Mouse (Mus musculus) intestine, embryonic 16.5 days (tissue): ENCODE data around the gene Spns3. TPM values are rescaled to one million over a fixed set of nuclear protein-coding genes. Genes with fewer than 3 reads are reported as not detected.

ENCODE experiments used
- ATAC-seq: fragments of 200-750 bp; cut with Nextera tagmentation; 2 replicates; pipeline ENCODE4 v1.8.0; 2017; ENCODE audit warnings: moderate TSS enrichment, moderate library complexity
- H3K27ac ChIP-seq: fragments of 300-500 bp; sonication (generic); 2 replicates; pipeline ENCODE4 v1.5.1; 2014; ENCODE audit warnings: mild to moderate bottlenecking, low read length
- H3K27me3 ChIP-seq: fragments of 300-500 bp; sonication (generic); replicated peaks from 2 replicates; pipeline ENCODE4 v1.6.1; 2014; ENCODE audit warnings: low read length, control low read depth, mixed read lengths; ENCODE audit not compliant: control insufficient read depth, insufficient read depth
- H3K36me3 ChIP-seq: fragments of 300-500 bp; sonication (generic); 2 replicates; pipeline ENCODE4 v1.6.1; 2014; ENCODE audit warnings: low read length, control low read depth; ENCODE audit not compliant: control insufficient read depth, insufficient read depth
- H3K4me1 ChIP-seq: fragments of 300-500 bp; sonication (generic); 2 replicates; pipeline ENCODE4 v1.6.1; 2014; ENCODE audit warnings: low read length, control low read depth, mixed read lengths; ENCODE audit not compliant: control insufficient read depth, insufficient read depth
- H3K4me2 ChIP-seq: fragments of 300-500 bp; sonication (generic); 2 replicates; pipeline ENCODE4 v1.6.1; 2014; ENCODE audit warnings: low read depth, low read length, control low read depth
- H3K4me3 ChIP-seq: fragments of 300-500 bp; sonication (generic); 2 replicates; pipeline ENCODE4 v1.5.1; 2014; ENCODE audit warnings: mild to moderate bottlenecking, low read length
- H3K9ac ChIP-seq: fragments of 300-500 bp; sonication (generic); 2 replicates; pipeline ENCODE4 v1.6.1; 2014; ENCODE audit warnings: low read depth, low read length
- H3K9me3 ChIP-seq: fragments of 300-500 bp; sonication (generic); 2 replicates; pipeline ENCODE4 v1.6.1; 2016; ENCODE audit warnings: low read length, control low read depth; ENCODE audit not compliant: control insufficient read depth
- WGBS: fragments of 180-500 bp; shearing (Covaris S2); extraction: QIAGEN DNeasy Blood & Tissue Kit; methylation state at CpG from one replicate; pipeline ENCODE4 v1.1.7; 2014; 5-methylcytosine and 5-hydroxymethylcytosine counted together
- polyA plus RNA-seq: library from polyadenylated mRNA; unstranded; fragments of >200 nt; fragmentation: Nextera tagmentation; extraction: Ambion mirVana; gene quantifications from 2 replicates; pipeline ENCODE4 v1.2.1, GENCODE M21; 2015

Gene Spns3
- polyA plus RNA-seq, 1 experiment from 2014 or later: 3.2 TPM

DNA sequence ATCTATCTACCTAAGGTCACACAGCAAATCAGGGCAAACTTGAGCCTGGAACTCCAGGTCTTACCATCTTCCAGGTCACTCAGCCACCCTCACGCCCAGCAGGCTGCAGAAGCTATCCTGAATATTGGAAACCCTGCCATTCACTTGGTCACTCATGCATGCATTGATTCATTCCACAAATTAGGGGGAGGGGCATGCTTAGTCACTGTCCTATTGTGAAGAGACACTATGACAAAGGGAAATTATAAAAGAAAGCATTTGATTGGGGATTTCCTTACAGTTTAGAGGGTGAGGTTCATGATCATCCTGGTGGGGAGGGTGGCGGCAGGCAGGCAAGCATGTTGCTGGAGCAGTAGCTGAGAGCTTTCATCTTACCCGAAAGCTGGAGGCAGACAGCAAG is 85.5 kb downstream of the Spns3 start:
- H3K4me2 ChIP-seq: no peak overlapping the region
- H3K9ac ChIP-seq: no peak overlapping the region
- no peaks in the 10 kb centered on the region for H3K9me3 ChIP-seq
- 0 out of 2 replicates have a peak, but pooled peaks cover 2% of the 10 kb centered on the region for H3K36me3 ChIP-seq
- peaks cover 31% of the 10 kb centered on the region for H3K4me1 ChIP-seq
- 77% methylated on average over 3 of the region's 3 CpGs for WGBS
- H3K27me3 ChIP-seq: no peaks in the 10 kb centered on the region
- no peak for ATAC-seq
- H3K27ac ChIP-seq: no peak overlapping the region
- no peak overlapping the region for H3K4me3 ChIP-seq

DNA sequence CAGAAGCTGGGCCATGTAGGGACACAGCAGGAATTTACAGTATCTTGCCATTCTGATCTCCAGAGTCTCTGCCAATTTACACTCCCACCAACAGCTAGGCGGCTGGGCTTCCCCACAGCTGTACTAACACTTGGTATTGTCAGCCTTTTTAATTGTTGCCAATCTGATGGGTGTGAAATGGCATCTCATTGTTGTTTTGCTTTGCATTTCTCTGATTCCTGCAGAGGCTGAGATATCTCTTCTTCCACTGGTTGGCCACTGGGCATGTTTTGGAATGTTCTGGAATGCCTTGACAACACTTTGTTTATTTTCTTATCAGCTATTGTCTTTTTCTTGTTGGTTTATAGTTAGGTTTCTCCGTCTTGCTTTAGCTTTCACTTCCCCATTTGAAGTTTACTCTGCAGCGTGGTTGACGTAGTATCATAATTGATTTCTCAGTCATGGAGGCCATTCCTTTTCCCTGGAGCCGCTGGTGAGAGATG is 88.8 kb downstream of the Spns3 start:
- Histone ChIP-seq H3K9ac (no peak overlapping the region), H3K4me3 (no peak overlapping the region), H3K36me3 (0 out of 2 replicates have a peak, but pooled peaks cover 2% of the 10 kb centered on the region), H3K27ac (no peak overlapping the region), H3K27me3 (no peaks in the 10 kb centered on the region), H3K4me1 (peaks cover 22% of the 10 kb centered on the region), H3K4me2 (no peak overlapping the region), H3K9me3 (no peaks in the 10 kb centered on the region)
- ATAC-seq: no peak
- 43% methylated on average over 5 of the region's 5 CpGs for WGBS

DNA sequence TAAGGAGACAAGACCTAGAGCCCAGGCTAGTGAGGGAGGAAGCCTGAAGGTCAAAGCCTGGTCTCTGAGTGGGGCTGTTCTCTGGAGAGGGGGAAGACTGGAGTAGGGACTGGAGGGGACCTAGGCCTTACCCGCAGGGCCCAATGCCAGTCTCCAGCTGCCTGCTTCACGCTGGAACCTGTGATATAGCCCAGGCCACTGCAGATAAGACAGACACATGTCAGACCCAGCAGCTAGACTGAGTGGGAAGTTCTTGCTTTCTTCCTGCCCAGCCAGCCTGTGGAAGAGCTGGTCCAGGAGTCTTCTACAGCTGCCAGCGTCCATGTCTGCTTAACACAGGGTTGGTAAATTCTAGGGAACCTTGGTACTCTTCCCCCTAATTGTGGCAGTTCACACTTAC is 91.8 kb downstream of the Spns3 start:
- H3K9ac ChIP-seq: no peak overlapping the region
- H3K4me3 ChIP-seq: no peak overlapping the region
- no peaks in the 10 kb centered on the region for H3K27me3 ChIP-seq
- H3K9me3 ChIP-seq: no peaks in the 10 kb centered on the region
- ATAC-seq: peak; percentile 9; the same call in 1 of the 2 replicates
- 71% methylated on average over 3 of the region's 3 CpGs for WGBS
- peaks cover 11% of the 10 kb centered on the region; the same call in 1 of the 2 replicates for H3K4me1 ChIP-seq
- H3K4me2 ChIP-seq: no peak overlapping the region
- H3K27ac ChIP-seq: peak overlapping the region; percentile 26
- 0 out of 2 replicates have a peak, but pooled peaks cover 2% of the 10 kb centered on the region for H3K36me3 ChIP-seq

DNA sequence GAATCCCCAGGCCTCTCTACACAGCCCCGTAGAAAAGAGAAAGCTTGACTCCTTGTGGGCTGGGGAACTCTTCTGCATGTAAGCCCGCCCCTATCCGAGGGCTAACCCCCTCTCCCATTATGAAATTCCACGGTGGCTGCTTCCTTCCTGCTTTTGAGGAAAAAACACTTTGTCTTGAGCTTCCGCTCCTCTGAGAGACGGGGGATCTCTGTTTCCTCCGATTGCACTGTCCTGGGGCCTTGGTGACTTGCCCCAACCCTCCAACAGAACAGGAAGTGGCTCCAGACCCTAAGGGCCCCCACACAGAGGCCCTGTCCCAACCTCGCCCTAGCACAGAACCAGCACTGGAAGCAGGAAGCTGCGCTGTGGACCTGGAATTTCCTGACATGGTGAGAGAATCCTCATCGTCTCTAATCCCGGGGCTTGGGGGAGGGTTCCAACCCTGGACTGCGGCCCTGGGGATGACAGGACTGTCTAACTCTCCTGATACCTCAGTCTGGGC is 92.3 kb downstream of the Spns3 start:
- Histone ChIP-seq H3K9ac (no peak overlapping the region), H3K4me3 (no peak overlapping the region), H3K27ac (peak overlapping the region; percentile 26; the same call in 1 of the 2 replicates), H3K9me3 (no peaks in the 10 kb centered on the region), H3K27me3 (no peaks in the 10 kb centered on the region), H3K36me3 (0 out of 2 replicates have a peak, but pooled peaks cover 2% of the 10 kb centered on the region), H3K4me1 (peaks cover 11% of the 10 kb centered on the region; the same call in 1 of the 2 replicates), H3K4me2 (no peak overlapping the region)
- WGBS: 55% methylated on average over 12 of the region's 12 CpGs
- ATAC-seq: peak; percentile 69

DNA sequence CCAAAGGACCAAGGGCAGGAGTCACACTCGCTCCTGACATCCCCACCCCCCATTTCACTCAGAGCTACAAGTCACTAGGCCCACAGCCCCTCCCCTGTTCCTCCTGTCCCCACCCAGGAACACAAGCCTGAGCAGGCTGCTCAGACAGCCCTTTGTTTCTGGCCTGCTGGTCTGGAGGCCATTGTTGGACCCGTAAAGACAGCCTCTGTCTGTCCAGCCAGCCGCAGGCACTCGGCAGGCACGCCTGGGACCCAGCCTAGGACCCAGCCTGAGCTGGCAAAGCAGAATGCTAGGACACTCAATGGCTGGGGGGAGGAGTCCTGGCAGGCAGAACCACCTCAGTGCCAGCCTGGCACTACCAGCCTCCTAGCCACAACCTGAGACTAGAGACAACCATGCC is 94.6 kb downstream of the Spns3 start:
- Histone ChIP-seq H3K9ac (no peak overlapping the region), H3K36me3 (peaks cover 12% of the 10 kb centered on the region; the same call in 1 of the 2 replicates), H3K4me2 (no peak overlapping the region), H3K27me3 (no peaks in the 10 kb centered on the region), H3K27ac (no peak overlapping the region), H3K9me3 (no peaks in the 10 kb centered on the region), H3K4me1 (peaks cover 11% of the 10 kb centered on the region; the same call in 1 of the 2 replicates), H3K4me3 (no peak overlapping the region)
- no peak for ATAC-seq
- WGBS: 68% methylated on average over 5 of the region's 5 CpGs

DNA sequence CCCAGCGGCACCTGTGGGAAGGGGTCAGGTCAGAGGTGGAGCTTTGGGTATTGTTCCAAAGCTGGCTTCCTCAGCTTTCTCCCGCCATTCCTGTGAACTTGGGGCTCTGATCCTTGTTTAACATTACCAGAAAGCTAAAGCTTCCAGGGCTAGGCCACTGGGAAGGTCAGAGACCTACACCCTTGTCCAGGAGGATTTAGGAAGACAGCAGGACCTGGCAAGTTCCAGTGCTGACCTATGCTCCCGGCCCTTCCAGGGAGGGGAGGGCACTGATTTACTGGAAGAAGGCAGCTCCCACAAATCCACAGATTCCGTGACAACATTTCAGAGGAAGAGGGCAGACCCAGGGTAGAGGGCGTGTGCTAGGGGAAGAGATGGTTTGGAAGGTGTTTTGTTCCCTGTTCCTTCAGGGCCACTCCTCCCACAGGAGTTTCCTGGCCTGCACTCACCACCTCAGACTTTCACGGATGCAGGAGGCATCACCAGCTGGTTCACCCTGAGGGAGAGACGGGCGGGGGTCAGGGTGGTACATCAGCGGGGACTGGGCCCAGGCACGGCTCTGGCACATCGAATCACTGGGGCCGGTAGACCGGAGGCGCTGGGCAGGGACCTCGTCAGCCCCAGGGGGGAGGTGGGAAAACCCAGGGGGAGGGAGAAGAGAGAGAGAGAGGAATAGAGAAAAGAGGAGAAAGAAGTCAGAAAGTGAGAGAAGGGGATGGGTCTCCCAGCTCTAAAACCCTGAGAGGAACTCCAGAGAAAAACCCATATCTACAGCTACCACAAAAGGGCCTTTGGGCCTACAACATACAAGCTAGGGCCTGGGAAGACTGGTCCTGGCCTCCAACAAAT is 97.0 kb downstream of the Spns3 start:
- Histone ChIP-seq H3K4me3 (no peak overlapping the region), H3K27ac (no peak overlapping the region), H3K9ac (no peak overlapping the region), H3K9me3 (no peaks in the 10 kb centered on the region), H3K4me1 (peaks cover 8% of the 10 kb centered on the region; the same call in 1 of the 2 replicates), H3K4me2 (no peak overlapping the region), H3K36me3 (peaks cover 28% of the 10 kb centered on the region), H3K27me3 (no peaks in the 10 kb centered on the region)
- WGBS: 51% methylated on average over 15 of the region's 15 CpGs
- ATAC-seq: no peak

DNA sequence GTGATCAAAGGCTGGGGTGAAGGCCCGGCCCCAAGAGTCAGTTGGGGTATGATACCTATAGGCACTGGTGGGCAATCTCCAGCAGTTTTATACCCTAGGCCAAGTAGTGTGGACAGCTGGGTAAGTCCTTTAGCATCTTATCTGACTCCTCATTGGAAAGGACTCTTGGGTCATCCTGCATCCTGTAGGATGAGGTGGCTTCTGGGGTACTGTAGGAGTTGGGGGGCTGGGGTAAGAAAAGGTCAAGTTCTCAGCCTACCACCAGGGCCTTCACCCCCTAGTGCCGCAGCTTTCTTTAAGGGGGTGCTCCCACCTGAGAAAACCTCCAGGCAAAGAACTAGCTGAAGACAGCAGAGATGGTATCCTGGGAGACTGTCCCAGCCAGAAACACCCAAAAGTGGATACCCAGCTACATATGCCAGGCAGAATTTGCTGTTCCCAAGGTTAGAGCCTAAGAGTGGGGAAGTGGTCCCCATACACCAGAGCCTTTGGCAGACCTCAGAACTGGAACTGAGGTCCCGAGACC is 98.1 kb downstream of the Spns3 start:
- Histone ChIP-seq H3K9me3 (no peaks in the 10 kb centered on the region), H3K4me3 (no peak overlapping the region), H3K4me2 (no peak overlapping the region), H3K27ac (no peak overlapping the region), H3K27me3 (no peaks in the 10 kb centered on the region), H3K4me1 (peaks cover 3% of the 10 kb centered on the region; the same call in 1 of the 2 replicates), H3K36me3 (peaks cover 35% of the 10 kb centered on the region), H3K9ac (no peak overlapping the region)
- no peak for ATAC-seq
- 83% methylated on average over 3 of the region's 3 CpGs for WGBS

DNA sequence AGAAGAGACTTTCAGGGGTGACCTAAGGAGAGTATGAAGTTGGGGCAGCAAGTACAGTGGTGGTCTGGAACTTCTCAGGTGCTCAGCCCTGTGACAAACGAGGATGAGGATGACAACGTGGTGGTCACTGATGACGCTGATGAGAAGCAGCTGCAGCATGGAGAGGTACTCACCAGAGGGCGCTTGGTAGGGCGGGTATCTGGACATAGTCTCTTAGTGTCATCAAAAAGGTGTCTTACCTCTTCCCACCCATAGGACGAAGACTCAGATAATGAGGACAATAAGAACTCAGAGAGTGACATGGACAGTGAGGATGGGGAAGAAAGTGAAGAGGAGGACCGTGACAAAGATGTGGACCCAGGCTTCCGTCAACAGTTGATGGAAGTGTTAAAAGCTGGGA is 102.8 kb downstream of the Spns3 start:
- Histone ChIP-seq H3K9me3 (no peaks in the 10 kb centered on the region), H3K9ac (no peak overlapping the region), H3K36me3 (peaks cover 68% of the 10 kb centered on the region), H3K4me3 (no peak overlapping the region), H3K27ac (no peak overlapping the region), H3K27me3 (no peaks in the 10 kb centered on the region), H3K4me1 (peaks cover 2% of the 10 kb centered on the region; the same call in 1 of the 2 replicates), H3K4me2 (no peak overlapping the region)
- no peak for ATAC-seq
- WGBS: 78% methylated on average over 8 of the region's 8 CpGs

DNA sequence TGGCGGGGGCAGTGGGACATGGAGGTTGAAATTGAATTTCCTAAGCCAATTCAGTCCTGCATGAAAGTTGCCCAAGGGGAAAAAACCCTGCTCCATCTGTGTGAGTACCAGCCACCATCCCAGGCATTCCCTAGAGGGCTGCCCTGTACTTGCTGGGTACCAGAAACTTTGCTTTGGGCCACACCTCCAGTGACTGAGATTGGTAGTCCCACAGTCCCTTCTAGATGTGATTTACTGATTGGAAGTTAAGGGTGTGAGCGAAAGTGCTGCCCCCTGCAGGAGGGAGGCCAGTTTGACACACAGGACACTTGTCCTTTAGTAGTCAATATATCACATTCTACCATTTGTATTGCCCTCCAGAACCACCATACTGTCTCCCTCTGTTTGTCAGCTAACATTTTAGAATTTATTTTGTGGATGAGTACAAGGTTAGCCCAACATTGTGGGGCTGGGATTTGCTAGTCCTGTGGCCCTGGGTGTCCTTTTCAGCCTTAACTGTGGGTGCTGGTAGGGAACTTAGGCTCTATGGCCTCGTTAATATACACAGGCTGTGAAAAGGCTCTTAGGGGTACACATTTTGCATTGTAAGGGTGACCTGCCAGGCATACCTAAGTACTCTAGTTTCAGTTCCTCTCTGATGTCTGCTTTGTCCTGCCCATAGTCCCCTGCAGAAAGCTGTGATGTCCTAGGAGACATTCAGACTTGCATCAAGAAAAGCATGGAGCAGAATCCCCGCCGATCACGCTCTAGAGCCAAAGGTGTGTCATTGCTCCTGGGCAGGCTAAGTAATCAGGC is 103.8 kb downstream of the Spns3 start:
- peaks cover 7% of the 10 kb centered on the region; the same call in 1 of the 2 replicates for H3K4me1 ChIP-seq
- H3K27me3 ChIP-seq: no peaks in the 10 kb centered on the region
- no peak overlapping the region for H3K27ac ChIP-seq
- ATAC-seq: no peak
- H3K9me3 ChIP-seq: no peaks in the 10 kb centered on the region
- H3K36me3 ChIP-seq: peaks cover 64% of the 10 kb centered on the region
- H3K9ac ChIP-seq: no peak overlapping the region
- WGBS: 87% methylated on average over 6 of the region's 6 CpGs
- H3K4me3 ChIP-seq: no peak overlapping the region
- no peak overlapping the region for H3K4me2 ChIP-seq
